Mouse (Mus musculus): Measurements from ENCODE around the gene Sgk2. TPM values are rescaled to one million over a fixed set of nuclear protein-coding genes. Genes with fewer than 3 reads are reported as not detected.

The Sgk2 gene
- total RNA-seq (2021), result not detected
- long read RNA-seq, experiment 1, result 0 reads
- long read RNA-seq, experiment 2, result 0 reads

DNA sequence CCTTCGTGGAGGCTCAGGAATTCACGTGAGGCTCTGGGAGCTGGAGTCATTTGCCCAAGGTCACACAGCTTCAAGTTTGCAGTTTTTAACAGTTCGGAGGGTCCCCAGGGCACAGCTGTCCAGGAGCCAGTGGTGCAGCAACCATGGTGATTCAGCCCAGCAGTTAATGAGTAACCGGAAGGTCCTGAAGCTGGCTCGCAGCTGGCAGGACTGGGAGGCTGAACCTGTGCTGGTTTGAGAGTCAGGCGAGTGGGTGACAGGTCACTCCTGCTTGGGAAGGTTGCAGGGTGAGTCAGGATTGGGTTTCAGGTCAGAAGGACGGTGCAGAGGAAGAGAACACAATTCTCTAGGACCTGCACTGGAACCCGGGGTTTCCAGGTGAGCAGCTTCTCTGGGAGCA is at the start of gene Sgk2:
Sgk2 (plus strand) TSS at position 113 of the 400 bp plus-strand sequence.
- DNase-seq (ENCODE audit: low spot score in 2 of 2), result no peak

DNA sequence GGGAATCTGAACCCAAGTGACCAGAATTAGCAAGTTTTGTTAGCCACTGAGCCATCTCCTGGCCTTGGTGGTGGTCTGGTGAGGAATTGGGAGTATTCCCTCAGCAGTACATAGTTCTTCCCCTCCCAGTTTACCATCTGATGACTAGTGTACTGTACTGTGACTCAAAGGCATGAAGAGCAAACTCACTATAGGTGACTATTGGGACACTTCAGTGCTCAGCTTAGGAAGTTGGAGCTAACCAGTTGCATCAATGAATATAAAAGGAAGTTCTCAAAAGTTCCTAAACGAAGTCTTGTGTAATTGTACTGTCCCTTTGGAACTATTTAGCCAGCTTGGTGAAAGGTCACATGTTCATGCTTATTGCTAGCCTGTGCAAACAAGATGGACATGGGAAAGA is 47.6 kb upstream of the Sgk2 start:
- DNase-seq (ENCODE audit: low spot score in 2 of 2), result no peak

DNA sequence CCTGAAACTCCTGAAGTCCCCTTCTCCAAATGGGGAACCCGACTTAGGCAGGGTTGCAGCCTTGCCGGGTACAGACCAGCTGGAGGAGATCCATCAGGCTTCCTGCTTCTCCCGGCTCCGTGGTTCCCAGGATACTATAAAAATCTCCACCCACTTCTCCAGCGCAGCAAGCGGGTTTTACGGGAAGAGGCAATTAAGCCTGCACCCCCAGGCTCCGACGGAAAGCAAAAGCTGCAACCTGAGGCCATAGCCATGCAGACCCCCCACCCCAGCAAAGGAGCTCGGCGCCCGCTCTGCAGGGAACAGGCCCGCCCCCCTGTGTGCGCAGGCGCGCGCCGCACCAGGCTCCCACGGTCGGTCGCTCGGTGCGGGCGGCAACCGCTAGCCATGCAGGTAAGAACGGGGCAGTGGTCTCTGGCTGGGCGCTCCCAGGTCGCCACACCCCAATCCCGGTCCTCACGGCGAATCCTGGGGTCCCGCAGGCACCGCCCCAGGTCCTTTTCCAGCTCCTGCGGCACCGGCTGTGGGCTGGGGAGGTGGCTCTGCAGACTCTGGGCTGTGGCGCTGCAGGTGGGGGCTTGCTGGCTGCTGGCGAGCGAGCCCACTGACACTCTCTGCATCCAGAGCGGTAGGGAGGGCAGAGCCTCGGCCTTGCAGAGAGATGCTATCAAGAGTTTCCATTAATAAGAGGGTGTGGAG is 43.8 kb upstream of the Sgk2 start, which contains the start of gene L3mbtl1:
L3mbtl1 (plus strand) TSS at position 325 of the 699 bp plus-strand sequence.
- DNase-seq (ENCODE audit: low spot score in 2 of 2), result no peak

DNA sequence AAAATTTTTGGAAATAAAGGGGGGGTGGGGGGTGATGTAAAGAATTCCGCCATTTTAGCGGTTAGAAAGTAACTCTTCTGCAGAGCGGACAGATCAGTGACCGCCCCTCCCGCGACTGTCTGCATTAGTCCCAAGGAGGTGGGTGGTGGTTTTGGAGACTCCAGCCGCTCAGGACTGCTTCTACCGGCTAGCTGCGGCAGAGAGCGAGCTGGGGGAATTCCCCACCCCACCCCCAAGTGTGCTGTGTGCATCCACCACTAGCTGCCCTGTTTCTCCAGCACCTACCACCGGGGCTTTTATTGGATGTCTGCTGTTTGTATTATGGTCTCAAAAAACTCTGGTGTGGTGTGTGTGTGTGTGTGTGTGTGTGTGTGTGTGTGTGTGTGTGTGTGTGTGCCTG is 43.2 kb upstream of the Sgk2 start:
- DNase-seq (ENCODE audit: low spot score in 2 of 2), result no peak

DNA sequence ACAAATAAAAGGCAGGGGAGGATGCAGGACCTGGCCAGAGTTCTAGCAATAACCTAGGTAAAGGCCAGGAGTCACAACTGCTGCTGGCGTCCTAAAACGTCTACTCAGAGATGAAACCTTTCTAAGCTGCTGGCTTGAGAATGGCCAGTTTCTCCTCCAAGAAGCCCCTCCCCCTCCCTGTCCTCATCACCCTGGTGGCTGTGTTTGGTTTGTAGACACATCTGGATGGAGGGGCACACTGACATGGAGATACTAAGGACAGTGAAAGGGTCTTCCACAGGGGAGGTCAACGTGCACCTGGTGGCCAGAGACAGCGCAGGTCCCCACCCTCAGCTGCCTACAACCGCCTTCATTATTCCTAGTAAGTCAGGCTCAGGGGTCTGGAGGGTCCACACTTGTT is 40.2 kb upstream of the Sgk2 start:
- no peak for DNase-seq (ENCODE audit: low spot score in 2 of 2)

DNA sequence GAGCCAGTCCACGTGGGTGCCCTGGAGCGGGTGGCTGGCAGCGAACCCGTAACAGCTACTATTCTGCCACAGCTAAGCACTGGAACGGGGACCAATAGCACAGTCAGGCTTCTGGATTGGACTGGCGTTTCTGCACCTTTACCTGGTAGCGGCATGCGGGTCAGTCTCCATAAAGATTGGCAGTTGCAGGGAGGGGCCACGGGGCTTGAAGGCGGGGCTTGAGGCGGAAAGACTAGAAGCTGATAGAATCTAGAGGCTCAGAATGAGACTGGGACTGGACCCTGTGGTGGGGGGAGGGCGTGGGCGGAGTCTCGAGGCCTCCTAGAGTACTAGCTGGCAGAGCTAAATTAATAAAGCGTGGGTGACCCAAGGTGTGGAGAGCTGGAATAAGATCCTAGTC is 39.4 kb upstream of the Sgk2 start:
- DNase-seq (ENCODE audit: low spot score in 2 of 2), result no peak

DNA sequence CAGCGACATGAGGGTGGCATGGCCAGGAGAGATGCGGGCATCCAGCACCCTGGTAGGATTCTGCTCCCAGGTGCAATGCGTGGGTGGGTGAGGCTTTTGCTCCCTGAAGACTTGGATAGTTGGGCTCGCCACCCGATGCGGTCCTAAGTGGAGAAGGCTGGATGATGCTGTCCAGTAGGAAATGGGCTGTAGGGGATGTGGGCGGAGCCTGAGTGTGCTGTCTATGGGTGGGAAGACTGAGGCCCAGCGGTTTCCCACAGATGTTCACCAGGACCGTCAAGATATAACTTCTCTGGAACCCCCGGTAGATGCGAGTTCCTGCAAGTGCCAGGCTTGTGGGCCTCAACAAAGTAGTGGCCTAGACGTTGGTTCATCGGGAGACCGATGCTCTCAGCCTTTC is 38.9 kb upstream of the Sgk2 start:
- DNase-seq (ENCODE audit: low spot score in 2 of 2), result no peak

DNA sequence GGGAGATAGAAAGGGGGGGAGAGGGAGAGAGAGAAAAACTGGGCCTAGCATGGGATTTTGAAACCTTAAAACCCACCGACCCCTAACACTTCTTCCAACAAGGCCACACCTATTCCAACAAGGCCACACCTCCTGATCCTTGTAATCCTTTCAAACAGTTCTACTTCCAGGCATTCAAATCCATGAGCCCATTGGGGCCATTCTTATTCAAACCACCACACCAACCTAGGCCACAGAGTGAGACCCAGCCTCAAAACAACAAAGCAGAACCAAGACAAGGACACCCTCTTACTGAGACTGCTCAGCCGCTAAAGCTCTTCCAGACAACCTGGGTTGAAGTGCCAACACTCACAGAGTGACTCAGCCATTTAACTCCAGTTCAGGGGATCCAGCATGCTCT is 36.4 kb upstream of the Sgk2 start:
- DNase-seq (ENCODE audit: low spot score in 2 of 2), result no peak

DNA sequence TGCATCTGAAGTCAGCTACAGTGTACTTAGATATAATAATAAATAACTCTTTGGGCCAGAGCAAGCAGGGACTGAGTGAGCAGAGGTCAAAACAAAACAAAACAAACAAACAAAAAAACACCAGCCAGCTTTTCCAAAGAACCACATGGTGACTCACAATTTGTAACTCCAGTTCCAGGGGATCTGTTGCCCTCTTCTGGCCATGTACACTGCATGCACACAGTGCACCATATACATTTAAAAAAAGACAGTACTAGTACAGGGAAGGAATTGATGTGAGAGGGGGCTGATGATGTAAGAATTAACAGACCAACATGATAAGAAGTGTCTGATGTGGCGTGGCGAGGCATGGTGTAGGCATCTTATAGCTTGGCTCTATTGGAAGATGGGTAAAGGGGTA is 30.3 kb upstream of the Sgk2 start:
- no peak for DNase-seq (ENCODE audit: low spot score in 2 of 2)

DNA sequence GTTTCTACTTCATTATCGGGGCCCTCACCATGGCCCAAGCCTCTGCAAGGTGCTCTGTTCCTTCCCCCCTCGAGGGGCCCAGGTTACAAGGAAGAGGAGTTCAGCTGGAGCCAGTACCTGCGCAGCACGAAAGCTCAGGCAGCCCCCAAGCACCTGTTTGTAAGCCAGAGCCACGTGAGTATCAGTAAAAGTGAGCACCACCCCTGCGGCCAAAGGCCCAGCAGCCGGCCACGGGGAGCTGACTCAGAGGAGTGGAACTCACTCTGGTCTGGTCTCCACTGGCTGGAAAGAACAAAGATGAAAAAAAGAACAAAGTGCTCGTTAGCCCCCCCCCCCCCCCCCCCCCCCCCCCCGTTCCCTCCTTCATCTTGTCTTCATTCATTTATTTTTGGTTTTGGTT is 25.8 kb upstream of the Sgk2 start:
- DNase-seq (ENCODE audit: low spot score in 2 of 2), result no peak

DNA sequence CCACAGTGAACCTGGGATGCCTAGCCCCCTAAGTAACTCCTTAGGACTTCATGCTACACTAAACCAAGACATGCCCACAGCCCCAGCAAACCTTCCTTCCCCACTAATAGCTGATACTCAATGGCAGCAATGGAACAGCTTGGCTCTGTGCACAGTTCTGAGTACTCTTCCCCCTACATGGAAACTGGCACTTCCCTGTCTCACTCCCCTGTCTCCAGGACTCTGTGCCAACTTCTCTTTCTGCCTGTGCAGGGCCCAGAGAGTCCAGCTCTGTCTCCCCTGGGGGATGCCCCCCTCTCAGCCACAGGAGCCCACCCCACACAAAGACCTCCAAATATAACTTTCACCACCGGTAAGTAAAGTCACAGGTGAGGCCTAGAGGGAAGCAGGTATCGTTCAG is 20.4 kb upstream of the Sgk2 start:
- DNase-seq (ENCODE audit: low spot score in 2 of 2), result no peak

DNA sequence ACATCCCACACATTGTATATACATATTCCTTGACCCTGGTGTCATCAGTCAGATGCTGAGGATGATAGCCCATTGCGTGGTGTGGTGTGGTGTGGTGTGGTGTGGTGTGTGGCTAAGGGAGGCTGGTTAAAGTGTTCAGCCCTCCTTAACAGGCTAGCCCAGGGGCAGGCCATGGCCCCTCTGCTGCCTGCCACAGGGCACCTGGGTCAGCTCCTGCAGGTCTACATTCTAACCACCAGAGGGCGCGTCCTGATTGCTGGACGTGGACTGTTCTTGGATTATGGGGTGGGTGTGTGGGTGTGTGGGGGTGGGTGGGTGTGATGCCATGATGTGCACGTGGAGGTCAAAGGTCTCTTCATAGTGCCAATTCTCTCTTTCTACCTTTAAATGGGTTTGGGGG is 18.8 kb upstream of the Sgk2 start:
- DNase-seq (ENCODE audit: low spot score in 2 of 2), result no peak

DNA sequence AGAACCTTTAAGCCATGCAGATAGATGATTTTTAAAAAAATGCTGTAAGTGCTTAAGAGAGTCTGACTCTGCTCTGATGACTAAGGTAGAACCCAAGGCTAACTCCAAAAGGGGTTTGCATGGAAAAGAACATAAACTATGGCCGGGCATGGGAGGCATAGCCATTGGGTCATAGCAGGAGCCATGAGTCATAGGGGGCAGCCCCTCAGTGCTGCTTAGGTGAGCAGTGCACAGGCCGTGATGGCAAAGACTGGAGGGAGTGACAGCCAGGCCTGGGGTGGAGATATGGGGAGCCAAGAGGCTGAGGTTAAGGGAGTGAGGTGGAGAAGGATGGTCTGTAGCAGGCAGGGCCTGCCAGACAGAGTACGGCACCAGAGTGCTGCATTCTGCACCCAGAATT is 18.0 kb upstream of the Sgk2 start:
- no peak for DNase-seq (ENCODE audit: low spot score in 2 of 2)

DNA sequence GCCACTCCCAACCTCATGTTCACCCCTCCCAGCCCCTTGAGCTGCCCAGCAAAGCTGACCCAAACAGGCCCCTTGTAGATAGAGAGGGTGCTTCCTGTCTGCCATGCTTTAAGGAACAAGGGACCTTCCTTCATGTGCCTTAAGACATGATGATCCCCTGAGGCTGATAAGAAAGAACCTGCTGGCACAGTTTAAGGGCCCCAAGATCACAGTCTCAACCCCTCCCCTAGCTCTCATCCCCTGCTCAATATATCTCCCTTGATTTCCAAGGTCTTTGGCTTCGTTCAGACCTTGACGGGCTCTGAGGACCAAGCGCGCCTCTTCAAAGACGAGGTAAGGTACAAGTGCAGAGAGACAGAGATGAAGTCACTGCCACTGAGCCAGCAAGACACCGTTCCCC is 16.2 kb upstream of the Sgk2 start:
- DNase-seq (ENCODE audit: low spot score in 2 of 2), result no peak

DNA sequence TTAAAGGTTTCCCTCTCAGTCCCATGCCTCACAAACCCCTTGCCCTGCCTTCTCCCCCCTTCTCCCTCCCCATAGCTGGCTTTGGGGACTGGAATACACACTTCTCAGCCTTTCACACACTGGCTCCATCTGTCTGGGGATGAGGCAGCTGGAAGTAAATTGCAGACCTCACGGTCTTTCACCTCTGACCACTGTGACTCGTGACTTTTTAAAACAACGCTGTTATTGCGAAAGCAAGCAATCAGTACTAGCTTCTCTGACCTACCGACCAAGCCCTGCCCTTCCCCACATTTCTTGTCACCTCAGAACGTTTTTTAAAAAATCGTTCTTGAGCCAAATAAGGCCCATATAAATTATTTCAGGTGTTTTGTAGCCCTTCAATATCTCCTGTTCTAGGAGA is 14.4 kb upstream of the Sgk2 start:
- DNase-seq (ENCODE audit: low spot score in 2 of 2), result no peak

DNA sequence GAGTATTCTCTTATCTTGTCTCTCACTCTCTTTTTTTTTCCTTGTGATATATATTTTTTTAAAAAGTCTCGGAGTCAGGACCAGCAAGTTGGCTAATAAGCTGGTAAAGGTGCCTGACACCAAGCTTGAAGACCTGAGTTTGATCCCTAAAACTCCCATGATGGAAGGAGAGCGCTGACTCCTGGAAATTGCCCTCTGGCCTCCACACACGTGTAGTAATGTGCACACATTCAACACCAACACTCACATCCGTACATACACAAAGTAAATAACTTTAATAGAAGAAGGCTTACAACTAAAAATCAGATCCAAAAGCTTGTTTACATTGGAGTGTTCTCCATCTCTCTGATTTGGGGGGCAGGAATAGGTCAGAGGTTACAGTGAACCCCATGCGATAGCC is 13.9 kb upstream of the Sgk2 start:
- DNase-seq (ENCODE audit: low spot score in 2 of 2), result no peak

DNA sequence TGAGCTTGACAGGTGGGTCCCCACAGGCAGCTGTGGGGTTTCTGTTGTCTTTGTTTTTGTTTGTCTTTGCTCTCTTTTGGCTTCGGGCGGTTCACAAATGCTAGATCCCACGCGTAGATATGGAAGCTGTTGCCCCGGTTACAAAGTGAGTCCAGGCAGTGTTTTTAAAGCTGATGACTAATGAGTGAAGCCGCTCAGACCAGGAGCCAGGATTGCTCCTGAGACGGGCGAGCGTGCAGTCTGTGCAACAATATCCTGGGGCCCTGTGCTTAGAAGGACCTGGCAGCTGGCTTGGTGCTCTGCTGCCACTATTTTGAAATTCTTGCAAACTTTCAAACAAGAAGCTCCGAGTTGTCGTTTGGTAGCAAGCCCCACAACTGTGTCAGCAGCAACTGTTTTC is 13.5 kb upstream of the Sgk2 start:
- DNase-seq (ENCODE audit: low spot score in 2 of 2), result no peak

DNA sequence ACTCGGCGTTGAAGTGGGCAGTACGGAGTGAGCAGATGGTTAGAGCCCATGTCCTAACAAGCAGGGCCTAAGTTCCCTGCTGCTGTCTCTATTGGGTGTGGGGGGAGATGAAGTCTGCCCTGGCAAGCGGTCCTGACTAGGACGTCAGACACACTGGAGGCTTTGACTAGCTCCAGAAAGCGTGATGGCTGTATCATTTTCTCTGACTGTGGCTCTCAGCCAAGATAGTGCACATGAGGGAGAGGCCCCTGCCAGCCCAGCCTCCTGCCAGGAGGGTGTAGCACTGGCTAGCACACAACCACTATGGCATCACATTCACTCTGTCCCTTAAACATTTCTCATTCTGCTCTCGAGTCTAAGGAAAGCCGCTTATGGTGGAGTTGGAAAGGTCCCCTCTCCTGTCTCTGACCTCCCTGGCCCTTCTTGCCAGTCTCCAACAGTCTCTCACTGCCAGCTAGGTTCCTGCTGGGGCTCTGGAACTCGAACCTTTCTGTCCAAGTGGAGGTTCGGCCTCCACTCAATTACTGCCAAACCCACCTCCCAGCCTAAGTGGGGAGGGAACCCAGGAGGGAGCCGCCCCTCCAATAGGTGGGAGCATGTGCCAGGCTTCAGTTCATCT is 11.9 kb upstream of the Sgk2 start:
- DNase-seq (ENCODE audit: low spot score in 2 of 2), result no peak

DNA sequence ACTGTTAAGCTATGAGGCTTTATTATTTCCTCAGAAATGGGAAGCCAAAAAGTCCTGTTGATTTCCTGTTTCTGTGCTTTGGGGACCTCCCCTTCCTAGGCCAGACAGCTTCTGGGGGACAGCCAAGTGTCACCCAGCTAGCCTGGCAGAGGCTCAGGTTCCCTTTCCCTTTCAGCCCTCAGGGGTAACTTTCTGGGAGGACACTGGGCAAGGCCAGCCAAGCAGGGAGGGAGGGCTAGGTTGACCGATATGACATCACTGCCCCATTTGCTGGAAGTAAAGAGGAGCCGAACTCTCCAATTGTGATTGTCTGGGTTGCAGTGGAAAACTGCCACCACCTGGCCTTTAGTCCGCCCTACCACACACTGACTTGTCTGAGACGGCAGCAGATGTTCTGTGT is 11.1 kb upstream of the Sgk2 start:
- DNase-seq (ENCODE audit: low spot score in 2 of 2), result no peak

DNA sequence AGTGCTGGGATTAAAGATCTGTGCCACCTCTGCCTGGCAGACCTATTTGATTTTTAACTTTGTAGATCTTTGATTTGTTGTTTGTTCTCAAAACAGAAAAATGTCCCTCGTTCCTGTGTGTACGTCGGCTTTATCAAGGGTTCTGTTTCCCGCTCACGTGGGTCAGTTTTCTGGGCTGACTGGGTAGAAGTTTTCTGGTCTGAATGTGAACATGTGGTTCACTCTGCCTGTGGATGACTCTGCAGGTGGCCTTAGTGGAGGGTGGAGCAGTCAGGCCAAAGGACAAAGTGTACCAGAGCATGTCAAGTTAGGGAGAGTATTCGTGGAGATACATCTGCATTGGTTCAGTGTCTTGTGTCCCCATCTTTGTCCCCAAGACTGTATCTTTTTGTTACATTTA is 2.7 kb upstream of the Sgk2 start:
- no peak for DNase-seq (ENCODE audit: low spot score in 2 of 2)

DNA sequence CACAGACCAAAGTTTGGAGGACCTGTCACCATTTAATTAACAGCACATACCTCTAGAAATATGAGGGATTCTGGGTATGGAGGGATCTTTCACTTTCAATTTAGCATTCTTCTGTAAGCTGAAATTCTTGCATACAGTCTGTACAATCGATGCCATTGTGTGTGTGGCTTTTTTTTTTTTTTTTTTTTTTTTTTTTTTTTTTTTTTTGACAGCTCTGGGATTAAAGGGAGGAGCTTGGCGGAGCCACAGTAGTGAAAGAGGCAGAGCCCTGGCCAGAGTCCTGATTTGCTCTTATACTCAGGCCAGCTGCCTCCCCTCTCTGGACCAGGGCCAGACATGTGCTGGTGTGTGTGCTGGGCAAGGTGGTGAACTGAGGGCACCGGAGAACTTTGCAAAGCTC is 1.2 kb upstream of the Sgk2 start:
- peak in 1 of 2 experiments; percentile 47 for DNase-seq (ENCODE audit: low spot score in 2 of 2)

DNA sequence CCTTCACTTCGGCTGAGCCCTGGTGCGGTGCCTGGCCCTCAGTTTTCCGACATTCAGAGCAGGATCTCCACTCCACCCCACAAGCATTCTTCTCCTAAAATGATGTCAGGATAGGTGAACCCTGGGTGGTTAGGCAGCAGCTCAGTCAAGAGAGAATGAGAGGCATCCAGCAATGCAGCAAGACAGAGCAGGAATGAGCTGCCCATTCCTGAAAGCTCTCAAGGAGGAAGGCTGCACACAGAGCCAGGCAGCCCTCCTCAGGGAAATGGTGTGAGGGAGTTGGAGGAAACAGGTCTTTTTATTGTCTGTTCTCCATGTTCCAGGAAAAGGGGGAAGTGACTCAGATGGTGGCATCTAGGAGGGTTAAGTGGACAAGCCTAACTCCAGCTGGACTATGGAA is 366 bp upstream of the Sgk2 start:
- DNase-seq (ENCODE audit: low spot score in 2 of 2), result no peak

DNA sequence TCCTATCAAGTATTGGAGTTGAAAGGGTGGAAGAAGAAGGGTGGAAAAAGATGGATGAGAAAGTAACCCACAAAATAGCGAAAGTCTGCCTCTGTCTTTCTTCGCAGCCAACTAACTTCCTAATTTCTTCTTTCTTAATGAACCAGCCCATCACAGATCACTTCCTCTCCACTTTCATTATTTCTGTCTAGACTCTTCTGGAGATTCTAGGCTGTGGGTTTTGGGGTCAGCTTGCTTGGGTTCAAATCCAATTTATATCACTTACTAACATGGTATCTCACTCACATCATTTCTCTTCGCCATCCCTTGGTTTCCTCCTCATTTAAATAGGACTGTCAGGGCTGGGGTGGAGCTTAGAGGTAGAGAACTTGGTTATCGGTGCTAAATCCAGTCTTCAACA is 1.1 kb downstream of the Sgk2 start:
- no peak for DNase-seq (ENCODE audit: low spot score in 2 of 2)

Data from gastrocnemius, postnatal 4 days (tissue).